Mouse (Mus musculus): ENCODE measurements at regions not wholly inside any gene's neighbourhood (a gene's known extent, or its start where the extent isn't known, plus 50 kb on each side); places are given as distances from the start of the nearest gene placed in this dataset.

DNA sequence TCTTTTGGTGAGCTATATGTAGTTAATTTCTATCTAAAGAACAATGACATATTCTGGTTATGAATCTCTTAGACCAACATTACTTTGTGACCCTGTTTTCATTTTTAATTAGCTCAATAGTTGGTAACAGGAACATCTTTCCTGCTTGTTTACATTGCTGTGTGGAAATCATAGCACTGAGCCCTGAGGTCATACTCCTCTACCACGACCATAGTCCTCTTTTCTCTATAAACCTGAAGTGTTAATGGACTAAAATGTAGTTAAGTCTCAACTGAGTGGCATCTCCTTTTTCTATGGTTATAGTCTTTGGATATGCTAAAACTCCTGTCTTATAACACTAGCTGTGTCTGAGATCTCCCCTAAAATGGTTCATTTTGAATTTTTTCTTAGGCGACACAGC is 240.2 kb upstream of the Dab2 start:
- TF ChIP-seq CTCF (conservative IDR thresholded peaks at IDR 0.05), result no peak
- no peak for DNase-seq (ENCODE audit: low spot score in 2 of 2)
- no peak overlapping the region for H3K27ac ChIP-seq
- H3K4me3 ChIP-seq, result no peak overlapping the region

DNA sequence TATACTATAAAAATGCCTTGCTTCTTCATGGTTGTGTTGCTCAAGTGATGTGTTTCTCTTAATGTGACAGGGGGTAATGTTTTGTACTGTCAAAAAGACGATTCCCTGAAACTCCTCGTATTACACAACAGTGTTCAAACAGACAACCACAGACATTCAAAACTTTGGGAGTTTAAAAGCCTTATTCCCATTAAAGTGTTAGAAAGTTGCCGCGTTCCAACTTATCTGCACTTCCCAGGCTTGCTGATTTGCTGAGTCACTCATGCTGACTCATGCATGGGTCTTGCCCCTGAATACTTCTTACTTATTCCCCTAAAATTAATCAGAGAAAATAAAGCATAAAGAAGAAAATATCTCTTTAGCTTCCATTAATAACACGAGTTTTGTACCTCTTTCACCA is 239.8 kb upstream of the Dab2 start:
- H3K27ac ChIP-seq, result no peak overlapping the region
- H3K4me3 ChIP-seq, result no peak overlapping the region
- no peak for DNase-seq (ENCODE audit: low spot score in 2 of 2)
- no peak for TF ChIP-seq CTCF (conservative IDR thresholded peaks at IDR 0.05)

DNA sequence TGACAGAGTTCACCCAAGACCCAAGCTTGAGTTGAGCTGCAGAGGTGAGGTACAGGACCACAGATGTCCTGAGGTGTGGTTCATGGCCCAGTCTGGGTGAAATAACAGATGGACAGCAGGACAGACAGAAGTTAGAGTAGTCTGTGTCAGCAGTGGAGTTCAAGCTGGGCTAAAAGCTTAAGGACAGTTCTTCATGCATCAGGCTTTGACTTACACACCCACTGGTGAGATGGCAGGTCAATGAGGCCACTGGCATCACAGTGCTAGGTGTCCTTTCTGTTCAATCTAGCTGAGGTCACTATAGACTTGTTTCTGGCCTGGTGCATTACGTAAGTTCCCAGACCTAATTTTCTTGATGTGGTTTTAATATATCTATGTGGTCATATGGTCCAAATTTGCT is 238.9 kb upstream of the Dab2 start:
- DNase-seq (ENCODE audit: low spot score in 2 of 2), result no peak
- no peak for TF ChIP-seq CTCF (conservative IDR thresholded peaks at IDR 0.05)
- H3K27ac ChIP-seq, result no peak overlapping the region
- no peak overlapping the region for H3K4me3 ChIP-seq

DNA sequence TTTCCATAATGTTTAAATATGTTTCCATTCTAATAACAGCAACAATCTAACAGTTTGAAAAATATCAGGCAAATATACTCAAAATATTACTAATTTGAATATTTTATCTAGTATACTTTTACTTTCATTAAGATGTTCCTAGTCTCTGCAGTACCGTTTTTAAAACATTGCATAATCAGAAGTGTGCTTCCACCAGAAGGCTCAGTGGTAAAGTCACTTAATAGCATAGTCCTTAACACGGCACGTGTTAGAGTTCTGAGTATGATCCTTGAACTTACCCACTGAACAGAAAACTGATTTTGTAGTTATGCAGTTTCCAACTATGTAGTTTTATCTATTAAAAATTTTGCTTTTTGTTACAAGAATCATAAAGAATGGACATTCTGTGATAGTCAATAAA is 234.5 kb upstream of the Dab2 start:
- no peak for TF ChIP-seq CTCF (conservative IDR thresholded peaks at IDR 0.05)
- Histone ChIP-seq H3K4me3 (no peak overlapping the region), H3K27ac (no peak overlapping the region)
- no peak for DNase-seq (ENCODE audit: low spot score in 2 of 2)

DNA sequence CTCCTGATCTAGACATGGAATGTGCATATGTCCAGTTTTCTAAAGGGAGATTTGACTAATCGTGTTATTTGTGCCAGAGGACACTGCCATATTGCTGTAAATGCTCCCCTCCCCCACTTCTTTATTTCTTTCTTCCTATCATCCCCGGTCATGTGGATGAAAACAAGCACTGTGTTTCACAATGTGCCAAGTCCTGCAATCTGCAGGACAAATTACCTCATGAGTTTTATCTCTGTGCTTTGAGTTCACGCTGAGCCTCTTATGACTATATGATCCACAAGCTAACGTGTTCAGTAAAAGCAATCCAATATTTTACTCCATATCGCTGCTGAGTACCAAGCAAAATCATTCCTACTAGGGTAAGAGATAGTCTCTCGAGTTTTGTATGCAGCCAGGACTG is 232.2 kb upstream of the Dab2 start:
- Histone ChIP-seq H3K4me3 (no peak overlapping the region), H3K27ac (no peak overlapping the region)
- no peak for DNase-seq (ENCODE audit: low spot score in 2 of 2)
- no peak for TF ChIP-seq CTCF (conservative IDR thresholded peaks at IDR 0.05)

DNA sequence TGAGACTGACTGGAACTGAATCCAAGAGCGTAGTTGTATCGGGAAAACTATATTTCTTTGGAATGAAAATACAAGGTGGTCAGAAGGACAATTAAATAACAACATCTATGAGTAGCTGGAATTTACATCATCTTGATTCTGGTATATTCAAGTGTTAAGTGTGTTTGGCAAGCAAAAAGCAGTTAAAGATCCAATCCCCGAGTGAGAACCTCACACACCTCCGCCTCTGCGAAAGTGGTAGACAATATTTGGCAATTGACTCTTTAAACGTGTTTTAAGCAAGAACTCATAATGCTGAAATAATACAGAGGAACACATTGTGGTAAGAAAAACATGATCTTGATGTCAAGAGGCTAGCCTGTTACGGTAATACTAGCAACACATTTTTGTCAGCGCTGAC is 231.2 kb upstream of the Dab2 start:
- Histone ChIP-seq H3K4me3 (no peak overlapping the region; the same call in 1 of the 2 replicates), H3K27ac (no peak overlapping the region)
- DNase-seq (ENCODE audit: low spot score in 2 of 2), result no peak
- no peak for TF ChIP-seq CTCF (conservative IDR thresholded peaks at IDR 0.05)

DNA sequence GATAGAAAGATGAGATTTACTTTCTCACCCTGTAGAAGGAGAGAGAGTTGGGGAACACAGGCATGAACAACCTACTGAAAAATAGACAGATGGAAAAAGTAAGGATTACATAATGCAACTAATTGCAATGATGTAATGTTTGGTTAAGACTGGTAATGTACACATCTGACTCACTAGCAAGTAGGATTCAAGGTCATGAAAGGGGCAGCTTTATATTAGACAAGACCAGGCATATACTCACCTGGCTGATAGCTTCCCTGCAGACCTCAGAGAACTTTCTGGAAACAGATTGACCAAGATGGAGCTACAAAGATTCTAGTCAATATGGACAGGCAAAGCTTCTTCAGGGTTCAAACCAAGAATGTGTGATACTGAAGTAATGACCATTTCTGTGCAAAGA is 227.7 kb upstream of the Dab2 start:
- DNase-seq (ENCODE audit: low spot score in 2 of 2), result no peak
- TF ChIP-seq CTCF (conservative IDR thresholded peaks at IDR 0.05), result no peak
- no peak overlapping the region for H3K4me3 ChIP-seq
- H3K27ac ChIP-seq, result no peak overlapping the region

DNA sequence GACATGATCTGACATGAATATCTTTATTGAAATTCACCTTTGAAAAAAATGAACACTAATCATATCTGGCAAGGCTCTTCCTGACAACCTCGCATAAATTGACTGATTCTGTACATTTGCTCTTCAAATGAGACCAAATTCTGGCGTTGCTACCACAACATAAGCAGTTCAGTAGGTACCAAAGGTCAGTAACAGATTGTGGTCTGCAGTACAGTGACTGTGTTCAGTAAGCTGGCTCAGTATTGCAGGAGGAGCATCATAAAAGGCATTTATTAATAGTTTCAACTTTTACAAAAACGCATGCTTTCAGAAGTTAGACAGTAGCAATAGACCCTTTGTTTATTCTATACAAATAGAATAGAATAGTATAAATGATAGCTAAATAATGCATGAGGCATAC is 226.7 kb upstream of the Dab2 start:
- no peak for TF ChIP-seq CTCF (conservative IDR thresholded peaks at IDR 0.05)
- DNase-seq (ENCODE audit: low spot score in 2 of 2), result no peak

DNA sequence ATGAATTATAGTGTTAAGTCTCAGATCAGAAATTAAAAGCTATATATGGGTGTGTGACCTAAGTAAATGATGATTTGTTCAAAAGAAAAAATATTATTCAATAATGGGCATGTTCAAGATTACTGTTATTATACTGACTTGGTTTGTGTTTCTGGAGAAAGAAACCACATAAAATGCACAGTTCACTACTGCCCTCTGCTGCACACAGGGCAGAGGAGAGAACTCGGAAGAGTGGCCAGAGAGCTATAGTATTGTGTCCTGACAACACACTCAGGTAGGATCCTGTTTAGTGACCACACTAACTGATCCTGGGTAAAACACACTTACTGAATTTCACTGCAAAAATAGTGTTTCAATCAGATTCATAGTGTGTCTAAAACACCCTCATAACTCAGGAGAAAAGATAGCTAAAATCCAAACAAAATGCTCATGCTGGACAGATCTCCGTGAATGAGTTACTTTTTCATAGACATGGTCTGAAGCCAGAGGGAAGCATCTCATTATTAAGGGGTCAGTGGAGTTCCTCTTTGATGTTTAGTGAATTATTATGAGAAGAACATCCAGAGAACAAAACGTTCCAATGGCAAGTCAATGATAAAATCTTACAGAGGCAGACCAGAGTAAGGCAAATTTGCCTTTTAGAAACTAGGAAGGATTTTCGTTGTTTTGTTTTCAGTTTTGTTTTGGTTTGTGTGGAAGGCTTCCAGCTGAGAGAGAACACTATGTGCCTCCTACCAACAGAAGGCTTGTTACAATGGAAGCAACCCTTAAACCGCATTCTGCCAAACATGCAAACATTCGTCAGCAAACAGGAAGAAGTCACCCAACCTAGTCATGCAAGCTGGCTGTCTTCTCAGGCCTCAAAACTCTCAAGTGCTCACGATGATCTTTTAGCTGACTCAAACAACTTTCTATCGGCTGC is 218.6 kb upstream of the Dab2 start:
- peak overlapping the region; percentile 5; the same call in 1 of the 2 replicates for H3K4me3 ChIP-seq
- peak; percentile 12 to 68 for DNase-seq (ENCODE audit: low spot score in 2 of 2)
- peak; percentile 94 for TF ChIP-seq CTCF (conservative IDR thresholded peaks at IDR 0.05)
- H3K27ac ChIP-seq, result peak overlapping the region; percentile 36; the same call in 1 of the 2 replicates

More for the DNA sequence above, 226.7 kb upstream of the Dab2 start:
- Histone ChIP-seq H3K27ac (no peak overlapping the region), H3K4me3 (no peak overlapping the region)

DNA sequence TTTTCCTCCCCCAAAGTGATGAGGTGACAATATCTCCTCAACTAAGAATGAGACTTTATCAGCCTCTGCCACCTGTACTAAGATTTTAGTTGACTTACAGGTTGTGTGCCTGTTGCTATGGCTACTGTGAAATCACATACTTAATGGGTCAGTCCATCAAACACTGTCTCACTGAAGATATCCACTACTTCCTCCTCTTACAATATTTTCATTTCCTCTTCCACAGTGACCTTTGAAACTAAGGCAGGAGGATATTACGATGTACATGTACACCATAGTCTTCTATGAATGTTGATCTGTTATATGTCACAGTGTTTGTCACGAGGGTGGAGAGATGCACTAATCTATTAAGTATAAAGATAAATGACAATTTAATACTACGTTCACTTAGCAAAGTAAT is 212.4 kb upstream of the Dab2 start:
- DNase-seq (ENCODE audit: low spot score in 2 of 2), result no peak
- Histone ChIP-seq H3K4me3 (no peak overlapping the region), H3K27ac (no peak overlapping the region)
- no peak for TF ChIP-seq CTCF (conservative IDR thresholded peaks at IDR 0.05)

DNA sequence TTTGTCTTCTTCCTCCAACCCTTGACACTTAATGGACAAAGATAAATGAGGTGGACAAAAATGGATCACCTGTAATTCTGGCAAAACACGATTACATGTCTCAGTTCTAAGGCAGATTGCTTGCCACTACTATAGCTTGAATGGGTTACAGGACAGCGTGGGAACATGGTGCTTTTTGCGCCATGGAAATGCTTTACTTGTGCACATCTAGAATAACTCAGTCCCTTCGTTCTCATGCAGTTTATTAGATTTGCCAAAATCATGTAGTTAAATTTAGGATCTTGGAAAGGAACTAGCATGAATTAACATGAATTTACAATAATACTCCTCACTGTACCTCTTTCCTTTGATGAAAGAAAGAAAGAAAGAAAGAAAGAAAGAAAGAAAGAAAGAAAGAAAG is 211.1 kb upstream of the Dab2 start:
- TF ChIP-seq CTCF (conservative IDR thresholded peaks at IDR 0.05), result no peak
- DNase-seq (ENCODE audit: low spot score in 2 of 2), result no peak
- H3K27ac ChIP-seq, result no peak overlapping the region
- no peak overlapping the region for H3K4me3 ChIP-seq

DNA sequence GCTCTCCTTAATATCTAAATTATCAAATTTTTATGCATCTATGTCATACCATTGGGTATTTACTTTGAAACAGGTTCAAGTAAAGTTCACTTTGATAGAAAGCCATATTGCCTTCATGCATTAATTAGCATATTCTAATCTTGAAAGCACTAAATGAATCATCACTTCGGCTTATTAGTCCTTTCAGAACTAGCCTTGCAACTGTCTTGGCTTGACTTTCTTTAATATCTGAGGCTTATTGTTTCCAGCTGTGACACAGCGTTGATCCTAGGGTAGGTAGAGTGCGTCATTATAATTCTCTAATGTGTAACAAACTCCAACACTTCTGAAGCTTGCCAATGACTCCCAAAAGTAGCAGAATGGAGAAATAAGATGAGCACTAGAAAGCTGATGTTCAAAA is 169.9 kb upstream of the Dab2 start:
- Histone ChIP-seq H3K27ac (no peak overlapping the region), H3K4me3 (no peak overlapping the region)
- no peak for TF ChIP-seq CTCF (conservative IDR thresholded peaks at IDR 0.05)
- no peak for DNase-seq (ENCODE audit: low spot score in 2 of 2)

DNA sequence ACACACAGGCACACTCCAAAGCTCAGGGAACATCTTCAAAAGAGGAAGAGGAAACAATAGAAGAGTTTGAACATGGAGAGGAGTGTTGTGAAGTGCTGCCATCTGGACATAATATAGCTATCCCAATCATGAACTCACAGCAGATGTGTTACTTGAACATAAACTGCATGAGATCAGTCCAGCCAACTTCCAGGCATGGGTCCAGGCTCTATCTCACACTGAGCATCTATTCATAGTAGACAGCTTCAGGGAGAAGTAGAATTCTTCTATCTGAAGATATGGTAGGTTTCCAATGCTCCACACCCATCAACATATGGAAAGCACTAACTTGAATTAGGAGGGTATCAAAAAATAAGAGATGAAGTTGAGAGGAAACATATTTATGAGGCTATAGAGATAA is 167.4 kb upstream of the Dab2 start:
- no peak for DNase-seq (ENCODE audit: low spot score in 2 of 2)
- Histone ChIP-seq H3K4me3 (no peak overlapping the region), H3K27ac (no peak overlapping the region)
- no peak for TF ChIP-seq CTCF (conservative IDR thresholded peaks at IDR 0.05)

DNA sequence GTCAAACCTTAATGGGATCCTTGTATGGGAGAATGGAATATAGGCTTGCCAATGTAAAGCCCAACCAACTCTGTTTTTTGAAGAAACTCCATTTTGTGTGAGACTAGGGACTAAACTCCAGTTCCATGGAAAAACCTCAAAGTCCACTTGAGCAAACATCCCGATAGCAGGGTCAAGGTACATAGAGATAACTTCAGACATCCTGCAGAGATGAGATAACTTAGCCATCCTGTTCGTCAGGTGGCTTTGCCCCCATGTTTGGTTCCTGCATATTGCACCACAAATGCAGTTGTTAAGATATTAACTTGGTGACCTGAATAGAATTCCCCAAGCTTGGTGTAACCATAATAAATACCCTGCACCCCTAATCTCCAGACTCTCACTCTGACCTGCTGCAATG is 154.5 kb upstream of the Dab2 start:
- H3K27ac ChIP-seq, result no peak overlapping the region
- no peak for DNase-seq (ENCODE audit: low spot score in 2 of 2)
- no peak for TF ChIP-seq CTCF (conservative IDR thresholded peaks at IDR 0.05)
- no peak overlapping the region for H3K4me3 ChIP-seq

All from layer of hippocampus, adult 2 months (tissue).